Mouse (Mus musculus) natural killer cell, adult 2 months (primary cell): ENCODE results near the gene Fars2.
"Not testable (repeated sequence)": the region's sequence is repeated elsewhere in the genome, so short reads cannot be mapped to it uniquely, and the experiment has no call there.

Experiments used
- DNase-seq, 2 experiments: peaks; one replicate each; pipeline ENCODE4 v3.0.0; 2022; ENCODE audit warnings: low spot score in 2 of 2

Gene Fars2

DNA sequence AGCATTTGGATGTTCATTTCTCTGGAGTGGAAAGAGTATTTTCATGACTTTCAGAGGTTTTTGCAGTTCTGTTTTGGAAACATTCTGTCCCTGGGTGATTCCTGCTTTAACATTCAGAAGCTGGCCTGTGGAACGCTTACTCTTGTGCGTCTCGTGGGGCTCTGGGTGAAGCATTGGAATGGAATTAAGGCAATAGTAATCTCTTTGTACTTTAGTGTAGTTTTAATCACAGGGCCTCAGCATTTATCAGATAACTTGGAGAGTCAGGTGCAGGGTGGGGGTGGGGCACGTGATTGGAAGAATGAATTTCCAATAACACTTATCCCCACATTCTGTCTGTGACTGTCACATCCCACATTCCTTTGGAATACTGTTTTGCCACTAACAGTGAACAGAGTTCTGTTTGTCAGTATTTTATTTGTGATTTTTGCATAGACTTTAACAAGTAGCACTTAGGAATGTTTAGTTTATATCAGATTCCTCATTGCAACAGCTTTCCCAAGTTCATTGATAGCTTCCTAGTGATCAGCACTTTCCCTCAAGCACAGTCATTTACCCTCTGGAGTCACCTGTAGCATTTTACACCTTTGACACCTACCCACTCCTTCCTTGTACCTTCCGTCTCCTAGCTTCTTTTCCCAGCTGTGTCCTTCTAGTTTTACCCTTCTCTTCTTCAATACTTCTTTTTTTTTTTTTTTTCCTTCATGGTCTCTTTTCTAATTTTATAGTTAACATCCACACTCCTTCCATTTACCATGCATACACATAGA is 23.2 kb downstream of the Fars2 start:
- no peak for DNase-seq

DNA sequence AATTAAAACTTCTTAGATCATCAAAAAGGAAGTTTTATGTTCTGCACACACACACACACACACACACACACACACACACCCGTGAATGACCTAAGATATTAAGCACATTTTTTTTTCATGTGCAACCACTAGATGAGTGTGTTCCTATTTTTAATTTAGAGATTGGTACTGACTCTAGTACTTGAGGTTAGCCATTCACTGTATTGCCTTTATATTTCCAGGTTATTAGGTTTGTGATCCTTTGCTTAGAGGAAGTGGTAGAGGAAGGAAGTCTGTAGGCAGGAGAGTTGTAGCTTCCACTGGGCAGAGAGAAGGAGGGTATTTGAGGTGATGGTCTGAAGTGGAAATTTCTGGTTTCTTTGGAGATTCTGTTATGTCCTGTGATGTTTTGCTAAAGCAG is 28.4 kb downstream of the Fars2 start:
- no peak for DNase-seq

DNA sequence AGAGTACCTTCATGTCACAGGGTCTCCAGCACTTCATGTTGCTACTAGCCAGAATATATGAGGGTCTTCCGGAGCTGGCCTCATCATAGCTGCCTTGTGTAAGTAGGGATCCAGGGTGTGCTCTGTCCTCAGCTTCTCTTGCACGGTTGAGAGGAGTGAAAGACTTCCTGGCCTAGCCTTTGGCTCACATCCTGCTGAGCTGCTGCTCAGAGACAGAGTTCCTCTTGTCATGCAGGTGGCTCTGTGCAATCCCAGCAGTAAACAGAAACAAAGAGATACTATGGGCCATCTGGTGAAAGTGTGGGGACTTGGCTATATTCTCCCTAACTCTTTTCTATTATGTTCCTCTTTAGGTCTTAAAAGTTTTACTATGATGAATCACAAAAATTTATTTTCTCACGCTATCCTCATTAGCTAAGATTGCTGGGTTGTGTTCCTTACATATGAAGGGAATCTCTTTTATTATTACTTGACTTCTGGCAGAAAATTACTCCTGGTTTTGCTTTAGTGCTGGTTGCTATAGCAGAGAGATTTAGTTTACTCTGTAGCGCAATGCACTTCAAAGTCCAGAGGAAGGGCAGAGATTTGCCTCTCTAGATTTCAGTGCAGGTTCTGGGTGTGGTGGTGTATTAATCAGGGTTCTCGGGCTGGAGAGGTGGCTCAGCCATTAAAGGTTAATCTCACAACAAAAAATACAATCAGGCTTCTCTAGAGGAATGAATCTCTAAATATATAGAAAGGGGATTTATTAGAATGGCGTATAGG is 32.1 kb downstream of the Fars2 start:
- DNase-seq: no peak

DNA sequence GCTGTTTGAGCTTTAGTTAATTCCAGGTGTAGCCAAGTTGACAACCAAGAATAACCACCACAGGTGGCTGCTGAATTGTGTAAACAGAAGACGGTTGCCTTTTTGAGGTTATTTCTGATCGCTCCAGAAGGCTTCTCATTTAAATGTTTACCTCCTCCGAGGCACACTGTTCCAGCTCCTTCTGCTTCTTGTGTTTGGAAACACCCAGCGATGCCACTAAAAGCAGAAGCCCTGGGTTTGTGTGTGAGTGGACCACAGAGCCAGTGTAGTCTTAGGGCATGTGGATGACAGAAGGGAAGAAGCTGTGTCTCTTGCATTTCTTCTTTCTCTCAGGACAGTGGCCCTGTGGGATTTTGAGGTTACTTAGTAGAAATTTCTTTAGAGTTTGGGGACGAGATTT is 33.1 kb downstream of the Fars2 start:
- DNase-seq: no peak

DNA sequence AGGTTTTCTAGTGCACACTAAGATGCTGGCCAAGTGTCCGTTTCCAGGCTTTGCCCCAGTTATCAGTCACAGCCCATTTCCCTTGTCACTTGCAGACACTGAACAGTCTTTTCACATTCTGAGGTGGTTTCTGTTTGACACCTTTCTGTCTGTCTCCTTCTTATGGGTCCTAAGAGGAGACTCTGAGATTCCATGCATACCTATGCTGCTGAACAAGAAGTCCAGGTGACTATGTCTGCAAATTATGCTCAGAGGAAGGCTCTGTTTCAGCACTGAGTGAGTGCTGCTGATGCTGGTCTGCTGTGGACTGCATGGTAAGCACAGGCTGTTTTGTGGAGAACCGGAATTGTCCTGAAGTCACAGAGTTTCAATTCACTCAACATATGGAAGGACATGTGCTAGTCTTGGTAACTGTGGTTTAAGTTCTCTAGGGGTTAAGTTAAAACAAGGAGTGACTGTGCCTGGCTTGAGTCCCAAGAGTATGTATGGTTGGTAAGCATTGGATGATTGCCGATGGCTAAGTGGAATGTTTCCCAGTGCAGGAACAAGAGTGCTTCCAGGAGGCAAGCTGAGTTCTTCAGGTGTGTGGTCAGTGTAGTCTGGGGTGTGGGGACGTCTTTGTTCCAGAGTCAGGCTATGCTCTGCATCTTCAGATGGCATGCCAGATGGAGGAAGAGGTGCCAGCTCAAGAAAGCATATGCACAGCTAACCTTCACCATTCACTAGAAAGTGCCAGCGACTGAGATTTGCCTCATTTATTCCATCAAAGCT is 35.7 kb downstream of the Fars2 start:
- no peak for DNase-seq

DNA sequence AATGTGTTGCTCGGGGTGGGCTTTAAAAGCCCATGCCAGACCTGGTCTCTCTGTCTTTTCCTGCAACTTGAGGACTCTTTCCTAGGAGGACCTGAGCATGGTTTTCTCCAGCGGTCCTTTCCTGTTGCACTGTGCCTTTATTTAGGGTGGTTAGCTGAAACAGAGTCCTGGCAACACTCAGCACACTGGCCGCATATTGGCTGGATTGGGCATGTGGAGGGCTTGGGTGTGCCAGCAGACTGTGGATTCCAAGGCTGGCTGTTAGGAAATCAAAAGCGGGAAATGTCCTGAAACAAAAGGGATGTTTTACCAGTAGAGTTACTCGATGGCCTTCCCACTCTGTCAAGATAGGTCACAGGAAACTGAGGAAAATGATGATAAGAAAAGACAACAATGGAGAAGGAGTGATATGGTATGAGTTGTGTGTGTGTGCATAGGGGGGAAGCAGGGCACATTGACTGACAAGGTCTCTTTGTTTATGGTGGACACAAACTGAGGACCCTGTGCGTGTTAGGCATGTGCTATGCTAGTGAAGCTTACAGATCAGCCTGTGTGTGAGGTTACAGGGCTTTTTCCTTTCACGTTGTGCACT is 39.2 kb downstream of the Fars2 start:
- no peak for DNase-seq

DNA sequence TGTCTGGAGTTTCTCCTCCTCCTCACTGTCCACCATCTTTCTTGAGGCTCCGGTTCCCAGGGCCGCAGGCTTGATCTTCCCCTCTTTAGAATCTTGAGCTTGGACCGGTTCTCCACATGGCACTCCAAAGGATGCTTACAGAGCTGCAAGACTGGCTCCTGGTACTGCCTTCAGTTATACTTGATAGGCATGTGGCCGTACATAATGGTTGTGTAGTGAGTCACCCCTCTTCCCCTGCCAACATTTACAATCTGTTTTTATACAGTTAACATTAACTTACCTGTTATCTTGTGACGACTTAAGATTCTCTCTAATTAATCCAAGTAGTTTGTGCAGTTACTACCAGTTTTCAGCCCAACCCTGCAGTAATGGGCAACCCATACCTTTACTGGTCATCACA is 46.2 kb downstream of the Fars2 start:
- DNase-seq: no peak

DNA sequence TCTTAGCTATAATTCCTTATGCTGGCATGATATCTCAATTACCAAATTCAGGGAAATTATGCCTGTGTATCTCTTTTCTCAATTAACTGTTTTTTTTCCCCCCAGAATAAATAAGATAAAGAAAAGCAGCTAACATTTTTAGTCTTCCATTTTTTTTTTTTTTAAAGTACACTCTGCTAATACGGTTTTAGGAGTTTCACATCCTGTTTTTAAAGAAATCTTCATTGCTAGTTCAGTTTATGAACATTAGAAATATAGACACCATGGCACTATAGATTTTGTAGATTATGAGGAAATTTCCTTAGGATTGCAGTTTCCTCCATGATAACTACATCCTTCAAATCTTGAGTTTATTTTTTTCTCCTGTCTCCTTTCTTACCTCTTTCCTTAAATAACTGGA is 46.7 kb downstream of the Fars2 start:
- no peak for DNase-seq

DNA sequence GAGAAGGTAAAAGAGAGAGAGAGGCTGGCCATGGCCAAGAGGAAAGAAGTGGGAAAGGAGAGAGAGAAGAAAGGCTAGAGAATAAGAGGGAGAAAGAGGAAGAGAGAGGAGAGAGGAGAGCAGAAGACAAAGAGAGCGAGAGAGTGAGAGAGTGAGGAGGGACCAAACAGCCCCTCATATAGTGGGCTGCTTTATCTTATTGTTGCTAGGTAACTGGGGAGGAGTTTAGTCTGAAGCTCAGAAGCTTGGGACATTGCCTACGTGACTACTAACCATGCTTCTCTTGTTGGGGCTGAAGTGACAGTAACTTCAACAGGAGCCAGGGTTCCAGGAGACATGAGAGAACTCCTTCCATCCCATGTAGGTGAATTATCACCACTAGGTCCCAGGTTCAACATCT is 55.8 kb downstream of the Fars2 start:
- DNase-seq: not testable (repeated sequence)

DNA sequence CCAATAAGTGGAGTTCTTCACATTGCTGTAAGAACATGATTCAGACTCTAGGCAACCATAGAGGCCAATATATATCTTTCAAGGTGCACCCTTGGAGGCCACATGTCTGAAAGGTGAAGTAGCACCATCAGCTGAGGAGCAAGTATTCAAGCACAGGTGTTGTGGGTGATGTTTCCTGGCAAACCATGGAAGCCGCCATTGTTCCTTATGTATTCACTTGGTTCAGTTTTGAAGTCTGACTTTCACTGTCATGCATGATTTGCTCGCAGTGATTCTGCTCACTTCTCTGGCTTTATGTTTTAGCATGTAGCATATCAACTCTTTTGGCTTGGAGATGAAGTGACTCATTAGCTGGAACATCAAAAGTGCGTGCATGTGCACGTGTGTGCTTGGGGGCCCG is 56.9 kb downstream of the Fars2 start:
- DNase-seq: peak in 1 of 2 experiments; percentile 54

DNA sequence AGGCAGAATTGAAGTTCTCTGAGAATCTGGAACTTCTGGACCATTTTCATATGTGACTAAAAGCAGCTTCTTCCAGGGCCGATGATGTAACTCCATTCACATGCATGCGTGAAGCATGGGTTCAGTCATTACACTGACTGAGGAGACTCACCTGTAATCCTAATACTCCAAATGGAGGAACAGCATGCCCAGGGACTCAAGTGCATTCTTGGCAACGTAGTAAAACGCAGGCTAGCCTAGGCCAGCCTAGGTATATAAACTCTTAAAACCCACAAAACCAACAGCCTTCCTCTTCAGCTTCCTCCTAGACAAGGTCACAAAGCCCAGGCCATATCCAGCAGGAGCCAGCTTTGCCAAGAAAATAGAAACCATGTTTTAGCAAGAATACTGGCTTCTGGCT is 57.6 kb downstream of the Fars2 start:
- no peak for DNase-seq

DNA sequence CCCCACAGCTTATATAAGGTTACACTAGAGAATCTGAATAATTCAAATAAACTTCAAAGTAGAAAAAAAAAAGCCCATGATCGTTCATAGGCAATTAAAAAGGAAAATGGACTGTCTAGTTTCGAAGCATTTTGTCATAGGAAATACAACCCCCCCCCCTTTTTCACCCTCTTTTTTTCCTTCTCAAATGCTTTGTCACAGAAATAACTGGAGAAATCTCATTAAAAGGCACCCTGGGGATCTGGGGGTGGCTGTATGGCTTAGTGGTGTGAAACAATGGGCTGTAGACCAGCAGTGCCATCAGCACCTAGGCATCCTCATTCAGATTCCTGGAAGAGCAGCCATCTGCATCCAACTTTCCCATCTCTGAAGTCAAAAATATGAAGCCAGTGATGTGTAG is 64.0 kb downstream of the Fars2 start:
- no peak for DNase-seq

DNA sequence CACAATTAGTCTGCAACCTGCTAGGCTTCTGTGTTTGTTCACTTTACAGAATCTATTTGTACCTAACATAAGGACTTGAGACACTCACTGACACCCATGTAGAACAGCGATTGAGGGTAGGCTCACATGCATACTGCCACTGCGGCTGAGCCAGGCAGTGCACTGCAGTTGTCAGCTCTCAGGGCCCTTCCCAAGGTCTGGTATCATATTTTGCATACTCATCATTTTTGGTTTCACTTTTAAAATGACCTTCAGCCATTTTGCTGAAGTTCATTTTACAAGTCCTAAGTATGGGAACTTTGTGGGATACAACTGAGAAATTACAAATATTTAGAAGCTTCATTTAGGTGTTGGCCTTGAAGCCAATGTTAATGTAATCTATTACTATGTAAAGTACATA is 73.4 kb downstream of the Fars2 start:
- DNase-seq: no peak

DNA sequence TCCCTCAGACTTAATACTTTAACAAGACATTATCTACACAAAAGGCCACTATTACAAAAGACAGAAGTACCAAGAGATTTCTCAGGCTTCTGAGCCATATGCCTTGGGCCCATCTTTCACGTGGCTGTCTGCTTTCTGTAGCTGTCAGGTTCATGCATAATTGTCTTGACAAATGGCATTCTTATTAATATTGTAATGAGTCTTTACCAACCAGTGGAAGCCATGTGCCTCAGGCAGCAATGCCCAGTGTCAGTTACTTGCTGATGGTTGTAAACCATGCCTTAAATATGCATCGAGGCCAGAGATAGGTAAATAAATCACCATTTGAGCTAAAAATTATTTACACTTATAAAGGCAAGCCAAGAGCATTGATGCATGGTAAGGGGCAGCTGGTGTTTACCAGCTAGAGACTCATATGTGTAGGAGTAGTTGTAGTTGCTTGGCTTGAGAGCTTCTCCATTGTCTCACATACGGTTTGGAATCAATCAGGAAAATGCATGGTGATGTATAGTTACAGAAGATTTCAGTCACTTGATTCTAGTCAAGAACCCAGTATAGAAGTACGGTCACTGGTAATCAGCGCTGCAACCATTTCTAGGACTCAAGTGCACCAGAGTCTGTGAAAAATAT is 76.4 kb downstream of the Fars2 start:
- no peak for DNase-seq

DNA sequence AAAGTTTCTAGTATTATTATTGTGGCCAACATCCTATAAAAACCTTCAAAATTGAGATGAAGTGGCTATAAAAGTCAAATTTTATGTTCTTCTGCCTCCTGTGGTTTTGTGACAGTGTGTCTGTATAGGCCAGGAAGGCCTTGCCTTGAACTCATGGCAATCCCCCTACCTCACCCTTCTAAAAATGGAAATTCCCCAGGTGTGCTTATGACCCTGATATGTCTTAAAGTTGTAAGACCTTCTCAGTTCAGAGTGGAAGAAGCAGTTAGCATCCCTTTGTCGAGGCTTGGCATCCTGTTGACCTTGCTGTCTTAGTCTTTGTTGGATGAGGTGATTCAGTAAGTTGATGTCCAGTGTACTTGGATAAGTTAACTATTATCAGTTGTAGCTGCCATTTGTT is 82.1 kb downstream of the Fars2 start:
- no peak for DNase-seq

DNA sequence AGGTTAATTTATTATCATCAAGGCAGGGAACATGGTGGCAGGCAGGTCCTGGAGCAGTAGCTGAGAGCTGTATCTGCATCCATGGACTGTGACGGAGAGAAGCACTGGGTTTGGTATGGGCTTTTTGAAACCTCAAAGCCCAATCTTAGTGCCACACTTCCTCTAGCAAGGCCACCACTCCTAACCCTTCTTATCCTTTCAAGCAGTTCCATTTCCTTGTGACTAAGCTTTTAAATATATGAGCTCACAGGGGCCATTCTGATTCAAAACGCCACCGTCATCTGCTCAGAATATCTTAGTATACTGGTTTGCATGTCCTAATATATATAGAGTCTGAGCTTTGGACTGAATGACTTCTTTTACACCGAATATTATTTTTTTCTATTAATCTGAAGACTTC is 83.2 kb downstream of the Fars2 start:
- no peak for DNase-seq

DNA sequence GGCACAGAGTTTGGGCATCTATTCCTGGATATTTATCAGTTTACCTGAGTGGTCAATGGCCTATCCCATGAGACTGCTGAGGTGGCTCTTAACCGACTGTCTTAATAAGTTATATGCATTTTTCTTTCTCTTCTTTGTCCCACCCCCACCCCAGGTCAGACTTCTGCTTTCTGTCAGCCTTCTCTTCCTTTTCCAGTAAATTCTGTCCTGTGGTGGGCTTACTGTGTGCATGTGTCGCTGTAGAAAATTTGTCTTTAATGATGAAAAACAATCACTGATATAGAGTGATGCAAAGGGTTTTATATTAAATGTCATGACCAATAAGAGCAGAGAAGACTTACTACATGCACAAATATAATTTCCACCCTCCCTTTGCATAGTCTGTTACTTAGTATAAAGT is 85.3 kb downstream of the Fars2 start:
- DNase-seq: no peak

DNA sequence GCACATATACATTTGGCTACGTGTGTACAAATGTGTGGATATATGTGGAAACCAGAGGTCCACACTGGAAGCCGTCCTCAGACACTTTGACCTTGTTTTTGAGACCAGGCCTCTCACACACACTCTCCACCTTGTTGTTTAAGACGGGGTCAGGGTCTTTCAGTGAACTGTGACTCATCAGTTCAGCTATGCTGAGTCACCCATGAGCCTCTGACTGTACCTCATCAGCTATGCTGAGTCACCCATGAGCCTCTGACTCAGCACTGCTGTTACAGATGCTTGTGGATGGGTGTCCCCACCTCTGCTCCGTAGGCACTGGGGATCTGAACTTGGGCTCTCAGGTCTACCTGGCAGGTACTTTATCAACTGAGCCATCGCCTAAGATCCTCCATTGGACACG is 85.8 kb downstream of the Fars2 start:
- DNase-seq: no peak

DNA sequence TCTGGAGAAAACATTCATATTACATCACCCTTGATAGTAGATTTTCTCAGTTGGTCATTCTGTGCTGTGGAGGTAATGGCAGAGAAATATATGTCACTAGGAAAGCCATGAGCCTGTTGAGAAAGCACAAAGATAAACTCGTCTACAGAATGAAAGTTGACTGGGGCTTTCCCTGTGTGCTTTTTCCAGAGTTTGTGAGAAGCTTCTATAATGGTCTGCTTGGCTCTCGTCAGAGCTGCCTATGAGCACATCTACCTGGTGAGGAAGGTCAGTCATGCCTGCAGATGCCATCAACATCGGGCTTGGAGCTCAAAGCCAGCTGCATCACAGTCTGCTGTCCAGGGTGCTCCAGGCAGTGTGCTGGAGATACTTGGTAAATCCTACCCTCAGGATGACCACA is 87.1 kb downstream of the Fars2 start:
- no peak for DNase-seq

DNA sequence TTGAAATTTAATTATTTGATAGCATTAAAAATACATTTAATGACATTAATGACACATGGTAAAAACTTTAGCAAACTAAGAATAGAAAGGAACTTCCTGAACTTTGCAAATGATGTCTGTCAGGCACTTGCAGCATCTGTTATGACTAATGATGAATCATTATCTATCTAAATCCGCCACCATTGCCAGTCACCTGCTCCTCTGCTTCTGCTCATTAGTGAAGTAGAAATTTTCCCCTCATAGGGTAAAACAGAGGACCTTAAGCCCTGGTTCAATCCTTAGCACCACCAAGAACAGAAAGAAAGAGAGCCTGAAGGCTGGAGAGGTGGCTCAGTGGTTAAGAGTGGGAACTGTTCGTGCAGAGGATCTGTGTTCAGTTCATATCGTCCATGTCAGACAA is 93.8 kb downstream of the Fars2 start:
- no peak for DNase-seq

DNA sequence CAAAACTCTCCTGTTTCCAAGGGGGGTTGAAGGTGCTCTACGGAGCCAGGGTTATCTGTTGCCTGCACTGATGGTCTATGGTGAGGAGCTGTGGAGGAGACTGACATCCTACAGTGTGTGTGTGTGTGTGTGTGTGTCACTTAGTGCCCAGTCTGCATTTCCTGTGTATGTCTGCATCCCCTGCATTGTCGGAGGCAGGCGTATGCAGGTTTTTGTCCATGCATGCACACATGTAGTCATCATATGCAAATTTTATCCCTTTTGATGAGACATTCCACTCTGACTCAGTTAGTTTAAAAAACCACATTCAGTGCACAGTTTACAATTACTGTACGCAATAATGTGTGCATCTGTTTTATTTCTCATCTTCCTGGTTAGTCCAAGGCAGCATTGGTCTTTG is 96.8 kb downstream of the Fars2 start:
- DNase-seq: no peak

DNA sequence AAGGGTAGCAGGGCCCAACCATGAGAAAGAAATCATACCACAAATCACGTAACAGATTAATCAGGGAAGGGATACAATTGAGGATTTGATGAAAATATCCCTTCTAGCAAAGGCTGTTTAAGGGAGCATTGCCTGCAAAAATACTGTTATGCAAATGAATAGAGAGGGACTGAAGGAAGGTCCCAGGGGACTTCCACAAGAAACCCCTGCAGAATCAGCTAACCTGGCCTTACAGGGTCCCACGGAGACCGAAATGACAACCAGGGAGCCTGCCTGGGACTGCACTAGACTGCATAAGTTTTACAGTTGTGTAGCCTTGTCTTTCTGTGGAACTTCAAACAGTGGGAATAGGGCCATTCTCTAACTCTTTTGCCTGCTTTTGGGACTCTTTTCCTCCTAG is 98.8 kb downstream of the Fars2 start:
- DNase-seq: no peak
